10 mouse cellular contexts compared by ENCODE assay signal in the genomic region with DNA sequence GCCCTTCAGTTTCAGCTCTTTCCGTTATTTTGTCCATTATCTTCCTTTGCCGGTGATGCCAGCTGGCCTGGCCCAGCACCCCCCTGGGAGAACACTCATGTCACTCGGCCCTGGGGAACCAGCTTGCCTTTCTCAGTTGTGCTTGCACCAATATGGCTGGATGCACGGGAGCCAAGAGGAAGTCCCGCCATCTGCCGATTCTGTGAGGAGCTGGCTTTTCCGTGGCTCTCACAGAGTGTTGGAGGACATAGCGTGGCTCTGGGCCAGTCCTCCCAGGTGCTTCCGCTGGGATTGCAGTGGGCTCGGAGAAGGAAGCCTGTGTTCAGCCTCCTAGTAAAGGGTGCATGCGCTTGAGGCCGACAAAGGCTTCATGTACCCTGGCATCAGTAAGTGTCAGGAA. TPM values are rescaled to one million over a fixed set of nuclear protein-coding genes. Genes with fewer than 3 reads are reported as not detected.
DNase-seq lines count a peak whose midpoint lies in the region; ATAC-seq and TF ChIP-seq lines count a peak whose summit lies in the region.
"Had no signal": no experiment of that assay in that cellular context is flagged by ENCODE, and none has a peak within 500 bp of the region (broad histone marks: within the 10 kb centered on the region; RNA-seq: fewer than 3 reads in every experiment).

No protein-coding gene starts in this region.

- no peaks in the 10 kb centered on the region for H3K9me3 ChIP-seq in ES-E14 (ENCODE audit: control insufficient read depth, insufficient read depth, low read depth, low read length)
- no peaks in the 10 kb centered on the region for H3K9me3 ChIP-seq in liver, postnatal 0 days (ENCODE audit: low read length)
- H3K9me3 ChIP-seq: midbrain, embryonic 12.5 days had no signal

- ATAC-seq in liver, postnatal 0 days = no peak

- intact Hi-C loops in heart, postnatal 25 days (cut with DNase I) = loop anchor here (5.0 kb wide), 1 partner anchor 945 kb away; no protein-coding TSS in a partner anchor
- intact Hi-C loops in left cerebral cortex, postnatal 25 days (cut with DNase I) = loop anchor here (10.0 kb wide), 1 partner anchor 937 kb away; no protein-coding TSS in a partner anchor

- in situ Hi-C loops in ES-E14 (cut with MboI; ENCODE audit: low sequenced_read_pairs in 2 of 2, unreplicated experiment in 2 of 2) = loop anchor here in 1 of 2 experiments (5.0 to 10.0 kb wide), 2 partner anchors 165 to 367 kb away; no protein-coding TSS in a partner anchor

- no peak for DNase-seq in ES-E14 (ENCODE audit: low read depth, low spot score)
- peak; percentile 97 to 98 for DNase-seq in cerebellum, adult 18-20 months
- peak; percentile 26 for DNase-seq in heart, postnatal 25 days (ENCODE audit: low spot score)
- DNase-seq in left cerebral cortex, postnatal 25 days (ENCODE audit: low spot score in 2 of 2) = peak; percentile 46 to 77
- no peak for DNase-seq in liver, postnatal 0 days
- DNase-seq in adipocyte (ENCODE audit: low spot score) = no peak
- DNase-seq in embryo, embryonic 9.5 days (ENCODE audit: extremely low spot score) = no peak
- DNase-seq: kidney, postnatal 36 days had no signal

- H3K27me3 ChIP-seq in liver, postnatal 0 days (ENCODE audit: insufficient read depth, low read length) = no peaks in the 10 kb centered on the region
- H3K27me3 ChIP-seq: midbrain, embryonic 12.5 days had no signal

- WGBS in liver, postnatal 0 days (ENCODE audit: insufficient replicate concordance) = 85% methylated on average over 12 of the region's 12 CpGs

- H3K36me3 ChIP-seq in ES-E14 (ENCODE audit: control insufficient read depth, insufficient read depth, low read length, poor library complexity, severe bottlenecking) = no peaks in the 10 kb centered on the region
- H3K36me3 ChIP-seq in liver, postnatal 0 days (replicated peaks; ENCODE audit: insufficient read depth, low read length) = no peaks in the 10 kb centered on the region
- H3K36me3 ChIP-seq: midbrain, embryonic 12.5 days had no signal

- no peak overlapping the region for H3K9ac ChIP-seq in ES-E14 (ENCODE audit: insufficient read depth, low read depth, low read length, poor library complexity, severe bottlenecking)
- no peak overlapping the region for H3K9ac ChIP-seq in liver, postnatal 0 days (replicated peaks)
- H3K9ac ChIP-seq: midbrain, embryonic 12.5 days had no signal

- H3K4me3 ChIP-seq in ES-E14 (ENCODE audit: insufficient read depth in 1 of 2, low read depth in 1 of 2, low read length in 2 of 2, poor library complexity in 1 of 2, severe bottlenecking in 1 of 2) = peak overlapping the region; percentile 46 to 54
- no peak overlapping the region for H3K4me3 ChIP-seq in liver, postnatal 0 days (ENCODE audit: low read depth, low read length)
- H3K4me3 ChIP-seq: erythroblast, embryonic 14.5 days; midbrain, embryonic 12.5 days had no signal

- no peak for TF ChIP-seq EP300 in liver, postnatal 0 days (IDR thresholded peaks at IDR 0.05; ENCODE audit: low read depth)

- no peak for TF ChIP-seq CTCF in liver, postnatal 0 days (IDR thresholded peaks at IDR 0.05; ENCODE audit: low read depth)

- H3K4me2 ChIP-seq in liver, postnatal 0 days (ENCODE audit: low read depth, low read length) = no peak overlapping the region
- H3K4me2 ChIP-seq: midbrain, embryonic 12.5 days had no signal

- H3K27ac ChIP-seq in ES-E14 (ENCODE audit: insufficient read depth, low read depth, low read length, poor library complexity, severe bottlenecking) = no peak overlapping the region
- no peak overlapping the region for H3K27ac ChIP-seq in liver, postnatal 0 days (ENCODE audit: low read depth)
- H3K27ac ChIP-seq: midbrain, embryonic 12.5 days had no signal

- 0 out of 4 replicates have a peak, but pooled peaks cover 0 to 3% of the 10 kb centered on the region in 2 experiments for H3K4me1 ChIP-seq in ES-E14 (ENCODE audit: control insufficient read depth in 2 of 2, insufficient read depth in 2 of 2, low read length in 2 of 2, poor library complexity in 1 of 2)
- no peaks in the 10 kb centered on the region for H3K4me1 ChIP-seq in liver, postnatal 0 days (ENCODE audit: insufficient read depth)

TF ChIP-seq in ES-E14, 5 proteins besides CTCF, POLR2A, EP300 and RAD21:
- no peak for TF ChIP-seq CHD2 (IDR thresholded peaks at IDR 0.05; ENCODE audit: low read depth, low read length)
- no peak for TF ChIP-seq ZNF384 (IDR thresholded peaks at IDR 0.05; ENCODE audit: low read depth, low read length)
- no peak for TF ChIP-seq HCFC1 (IDR thresholded peaks at IDR 0.05; ENCODE audit: borderline replicate concordance, insufficient read depth, low read length)
- no peak for TF ChIP-seq MAFK (IDR thresholded peaks at IDR 0.05; ENCODE audit: insufficient read depth, low read depth, low read length)
- no peak for TF ChIP-seq ZC3H11A (IDR thresholded peaks at IDR 0.05; ENCODE audit: borderline replicate concordance, low read depth, low read length)

RNA-seq across cellular contexts. Expression of a gene that starts 36.0 kb away (rescaled TPM):
- 75.3 and 175 TPM in 2 replicates for total RNA-seq in ES-E14 (2012; rRNA removed)
- total RNA-seq in heart, postnatal 25 days (2021) = 10 to 100 TPM; 13.7 to 14.1 TPM
- total RNA-seq in left cerebral cortex, postnatal 25 days (2021) = 10 to 100 TPM; 12.9 to 13.8 TPM
- polyA plus RNA-seq in liver, postnatal 0 days (2015; fragmentation: Nextera tagmentation; extraction: Ambion mirVana) = 5.5 and 6.6 TPM in 2 replicates

Comparison
In these comparisons a context has a peak if more than half of its experiments do, and no peak if none do; other contexts are left out.
1. DNase-seq: peak in cerebellum, adult 18-20 months (2 of 2), heart, postnatal 25 days (single experiment) and left cerebral cortex, postnatal 25 days (2 of 2); none in ES-E14 (single experiment), liver, postnatal 0 days (single experiment), adipocyte (single experiment) and embryo, embryonic 9.5 days (single experiment).